Mouse (Mus musculus) myocyte (in vitro differentiated cells): ENCODE measurements around the gene Adgrf5. TPM values are rescaled to one million over a fixed set of nuclear protein-coding genes. Genes with fewer than 3 reads are reported as not detected.
"Not testable (repeated sequence)": the region's sequence is repeated elsewhere in the genome, so short reads cannot be mapped to it uniquely, and the experiment has no call there.

ENCODE experiments used
- H3K27me3 ChIP-seq: one replicate; pipeline ENCODE4 v1.6.1; 2011; ENCODE audit not compliant: control insufficient read depth, insufficient read depth, insufficient read length
- H3K36me3 ChIP-seq: one replicate; pipeline ENCODE4 v1.6.1; 2011; ENCODE audit not compliant: control insufficient read depth, insufficient read depth
- H3K4me2 ChIP-seq: one replicate; pipeline ENCODE4 v1.6.1; 2011; ENCODE audit warnings: low read depth, control low read depth
- H3K4me3 ChIP-seq: one replicate; pipeline ENCODE4 v1.5.1; 2011; ENCODE audit warnings: mild to moderate bottlenecking, control low read depth, moderate library complexity
- H3K79me2 ChIP-seq: one replicate; pipeline ENCODE4 v1.6.1; 2011; ENCODE audit not compliant: control insufficient read depth, insufficient read depth
- H3ac ChIP-seq: one replicate; pipeline ENCODE4 v1.6.1; 2011; ENCODE audit not compliant: control insufficient read depth, insufficient read length
- CEBPB ChIP-seq: IDR thresholded peaks from 2 replicates; pipeline ENCODE4 v1.6.1; 2011; ENCODE audit warnings: mild to moderate bottlenecking, moderate library complexity; ENCODE audit not compliant: poor library complexity, insufficient read depth, severe bottlenecking
- E2F4 ChIP-seq: IDR thresholded peaks from one replicate; pipeline ENCODE4 v1.6.1; 2011; ENCODE audit warnings: mild to moderate bottlenecking, control low read depth, moderate library complexity; ENCODE audit not compliant: insufficient read depth
- MAX ChIP-seq: IDR thresholded peaks from one replicate; pipeline ENCODE4 v1.6.1; 2011; ENCODE audit warnings: low read depth, mild to moderate bottlenecking, control low read depth
- MYOD1 ChIP-seq, 3 experiments: IDR thresholded peaks; one replicate each; pipeline ENCODE4 v1.6.1; 2011; ENCODE audit warnings: control low read depth in 2 of 3, low read depth in 2 of 3, mild to moderate bottlenecking in 2 of 3, moderate library complexity in 1 of 3; ENCODE audit not compliant: insufficient read length in 2 of 3, control insufficient read depth in 1 of 3
- MYOG ChIP-seq, 3 experiments: IDR thresholded peaks; one replicate each; pipeline ENCODE4 v1.6.1; 2011; ENCODE audit warnings: control low read depth in 2 of 3, low read depth in 2 of 3, mild to moderate bottlenecking in 2 of 3; ENCODE audit not compliant: insufficient read length in 2 of 3, control insufficient read depth in 1 of 3, insufficient read depth in 1 of 3
- POLR2A ChIP-seq: IDR thresholded peaks from one replicate; pipeline ENCODE4 v1.6.1; 2011; ENCODE audit warnings: low read depth, mild to moderate bottlenecking, control low read depth, moderate library complexity; ENCODE audit not compliant: insufficient read length
- POLR2AphosphoS2 ChIP-seq: IDR thresholded peaks from one replicate; pipeline ENCODE4 v1.6.1; 2011; ENCODE audit warnings: low read depth, control low read depth; ENCODE audit not compliant: insufficient read length
- REST ChIP-seq: IDR thresholded peaks from one replicate; pipeline ENCODE4 v1.6.1; 2011; ENCODE audit warnings: mild to moderate bottlenecking, control low read depth, moderate library complexity; ENCODE audit not compliant: insufficient read depth, insufficient read length
- SRF ChIP-seq: IDR thresholded peaks from one replicate; pipeline ENCODE4 v1.6.1; 2011; ENCODE audit warnings: low read depth; ENCODE audit not compliant: control insufficient read depth, insufficient read length
- TCF12 ChIP-seq: IDR thresholded peaks from one replicate; pipeline ENCODE4 v1.6.1; 2011; ENCODE audit warnings: mild to moderate bottlenecking, control low read depth; ENCODE audit not compliant: poor library complexity, insufficient read depth, severe bottlenecking
- TCF3 ChIP-seq: IDR thresholded peaks from one replicate; pipeline ENCODE4 v1.6.1; 2011; ENCODE audit warnings: low read depth, control low read depth; ENCODE audit not compliant: insufficient read length
- USF1 ChIP-seq: IDR thresholded peaks from one replicate; pipeline ENCODE4 v1.6.1; 2011; ENCODE audit warnings: low read depth, mild to moderate bottlenecking, control low read depth, moderate library complexity
- polyA plus RNA-seq: library from polyadenylated mRNA; unstranded; fragments of >200 nt; fragmentation: generic; extraction: Trizol; gene quantifications from one replicate; pipeline ENCODE4 v1.2.1, GENCODE M21; 2012; ENCODE audit warnings: missing spikeins

Adgrf5 gene
- polyA plus RNA-seq, 1 experiment = 0.04 TPM

GRCm38 (mm10) chr17:43472558-43472957, 112.3 kb downstream of the Adgrf5 start:
- Histone ChIP-seq H3ac (no peak overlapping the region), H3K4me2 (no peak overlapping the region), H3K79me2 (no peaks in the 10 kb centered on the region), H3K36me3 (no peaks in the 10 kb centered on the region), H3K4me3 (no peak overlapping the region), H3K27me3 (no peaks in the 10 kb centered on the region)
- no peak for TF ChIP-seq TCF12

GRCm38 (mm10) chr17:43474775-43475174, 114.5 kb downstream of the Adgrf5 start:
- Histone ChIP-seq H3ac (no peak overlapping the region), H3K36me3 (no peaks in the 10 kb centered on the region)
- TF ChIP-seq REST (no peak), E2F4 (no peak), MYOG (IDR thresholded peaks at IDR 0.05; ENCODE audit: control insufficient read depth in 1 of 3, insufficient read depth in 1 of 3, insufficient read length in 2 of 3, low read depth in 2 of 3) (no peak), MYOD1 (IDR thresholded peaks at IDR 0.05; ENCODE audit: control insufficient read depth in 1 of 3, insufficient read length in 2 of 3, low read depth in 2 of 3) (no peak), CEBPB (no peak), MAX (no peak), SRF (no peak), TCF12 (no peak), POLR2AphosphoS2 (no peak), POLR2A (no peak), USF1 (no peak), TCF3 (no peak)

GRCm38 (mm10) chr17:43477621-43478020, 117.4 kb downstream of the Adgrf5 start:
- TF ChIP-seq USF1 (peak; percentile 55), TCF3 (no peak), MAX (no peak), CEBPB (no peak), POLR2A (no peak), REST (no peak)
- no peaks in the 10 kb centered on the region for H3K79me2 ChIP-seq
- no peak overlapping the region for H3K4me3 ChIP-seq
- H3K36me3 ChIP-seq = no peaks in the 10 kb centered on the region
- H3ac ChIP-seq = no peak overlapping the region
- no peaks in the 10 kb centered on the region for H3K27me3 ChIP-seq
- H3K4me2 ChIP-seq = no peak overlapping the region

More at GRCm38 (mm10) chr17:43474775-43475174, 114.5 kb downstream of the Adgrf5 start:
- H3K4me3 ChIP-seq = no peak overlapping the region
- H3K79me2 ChIP-seq = no peaks in the 10 kb centered on the region
- H3K4me2 ChIP-seq = no peak overlapping the region
- H3K27me3 ChIP-seq = no peaks in the 10 kb centered on the region

GRCm38 (mm10) chr17:43485982-43486381, 125.7 kb downstream of the Adgrf5 start:
- TF ChIP-seq TCF3 (no peak), MAX (no peak), MYOG (IDR thresholded peaks at IDR 0.05; ENCODE audit: control insufficient read depth in 1 of 3, insufficient read depth in 1 of 3, insufficient read length in 2 of 3, low read depth in 2 of 3) (no peak), POLR2A (no peak), POLR2AphosphoS2 (no peak), MYOD1 (IDR thresholded peaks at IDR 0.05; ENCODE audit: control insufficient read depth in 1 of 3, insufficient read length in 2 of 3, low read depth in 2 of 3) (no peak), SRF (no peak), REST (no peak), CEBPB (no peak), E2F4 (no peak), USF1 (no peak), TCF12 (no peak)

GRCm38 (mm10) chr17:43488439-43489151, 128.3 kb downstream of the Adgrf5 start:
- Histone ChIP-seq H3K4me3 (no peak overlapping the region), H3K79me2 (no peaks in the 10 kb centered on the region), H3K4me2 (no peak overlapping the region), H3K36me3 (no peaks in the 10 kb centered on the region), H3ac (no peak overlapping the region), H3K27me3 (no peaks in the 10 kb centered on the region)
- TF ChIP-seq REST (no peak), MYOD1 (IDR thresholded peaks at IDR 0.05; ENCODE audit: control insufficient read depth in 1 of 3, insufficient read length in 2 of 3, low read depth in 2 of 3) (no peak), MYOG (IDR thresholded peaks at IDR 0.05; ENCODE audit: control insufficient read depth in 1 of 3, insufficient read depth in 1 of 3, insufficient read length in 2 of 3, low read depth in 2 of 3) (no peak), MAX (no peak), SRF (no peak), USF1 (no peak), CEBPB (no peak), POLR2A (no peak), TCF12 (no peak), POLR2AphosphoS2 (no peak), E2F4 (no peak), TCF3 (no peak)

More at GRCm38 (mm10) chr17:43485982-43486381, 125.7 kb downstream of the Adgrf5 start:
- no peak overlapping the region for H3ac ChIP-seq
- no peaks in the 10 kb centered on the region for H3K27me3 ChIP-seq
- H3K4me2 ChIP-seq = no peak overlapping the region
- H3K36me3 ChIP-seq = no peaks in the 10 kb centered on the region
- no peaks in the 10 kb centered on the region for H3K79me2 ChIP-seq
- H3K4me3 ChIP-seq = no peak overlapping the region

GRCm38 (mm10) chr17:43490371-43490770, 130.1 kb downstream of the Adgrf5 start:
- not testable (repeated sequence) for H3K79me2 ChIP-seq, H3K4me3 ChIP-seq, H3K36me3 ChIP-seq, H3K4me2 ChIP-seq, H3ac ChIP-seq, H3K27me3 ChIP-seq
